Mouse (Mus musculus): Measurements from ENCODE around the gene Lhx1. TPM values are rescaled to one million over a fixed set of nuclear protein-coding genes. Genes with fewer than 3 reads are reported as not detected.

The Lhx1 gene
- total and polyA plus RNA-seq, 2 experiments from 2014 or later: not detected

DNA sequence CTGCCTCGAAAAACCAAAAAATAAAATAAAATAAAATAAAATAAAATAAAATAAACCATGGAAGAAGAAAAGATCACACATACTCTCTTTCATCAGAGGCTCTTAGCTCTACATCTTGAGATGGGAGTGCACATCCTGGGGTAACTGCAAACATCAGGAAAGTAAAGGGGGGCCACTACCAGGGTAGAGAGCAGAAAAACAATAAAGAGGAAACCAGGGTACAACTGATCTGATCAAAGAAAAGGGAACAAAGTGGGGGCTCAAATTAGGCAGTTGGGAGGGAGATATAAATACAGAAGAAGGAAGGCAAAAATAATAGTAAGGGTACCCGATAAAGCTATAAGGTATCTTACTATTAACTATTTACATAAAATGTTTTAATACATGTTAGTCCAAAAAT is 48.7 kb downstream of the Lhx1 start:
- ATAC-seq (ENCODE audit: insufficient read depth, low read depth): no peak
- TF ChIP-seq EP300 (IDR thresholded peaks at IDR 0.05; ENCODE audit: low read depth): no peak
- no peak for TF ChIP-seq CTCF (IDR thresholded peaks at IDR 0.05; ENCODE audit: low read depth)
- Histone ChIP-seq H3K27ac (ENCODE audit: low read depth) (no peak overlapping the region), H3K4me2 (ENCODE audit: low read depth, low read length) (no peak overlapping the region), H3K36me3 (replicated peaks; ENCODE audit: control insufficient read depth, insufficient read depth, low read length) (no peaks in the 10 kb centered on the region; the same call in 1 of the 2 replicates), H3K27me3 (ENCODE audit: control insufficient read depth, insufficient read depth, low read length) (no peaks in the 10 kb centered on the region), H3K4me3 (ENCODE audit: low read depth, low read length) (no peak overlapping the region), H3K9ac (replicated peaks; ENCODE audit: low read depth, low read length) (no peak overlapping the region), H3K9me3 (replicated peaks; ENCODE audit: control insufficient read depth, low read length) (no peaks in the 10 kb centered on the region), H3K4me1 (ENCODE audit: control insufficient read depth, insufficient read depth) (no peaks in the 10 kb centered on the region)
- DNase-seq (ENCODE audit: low spot score): no peak
- WGBS: 92% methylated on average over 2 of the region's 2 CpGs

DNA sequence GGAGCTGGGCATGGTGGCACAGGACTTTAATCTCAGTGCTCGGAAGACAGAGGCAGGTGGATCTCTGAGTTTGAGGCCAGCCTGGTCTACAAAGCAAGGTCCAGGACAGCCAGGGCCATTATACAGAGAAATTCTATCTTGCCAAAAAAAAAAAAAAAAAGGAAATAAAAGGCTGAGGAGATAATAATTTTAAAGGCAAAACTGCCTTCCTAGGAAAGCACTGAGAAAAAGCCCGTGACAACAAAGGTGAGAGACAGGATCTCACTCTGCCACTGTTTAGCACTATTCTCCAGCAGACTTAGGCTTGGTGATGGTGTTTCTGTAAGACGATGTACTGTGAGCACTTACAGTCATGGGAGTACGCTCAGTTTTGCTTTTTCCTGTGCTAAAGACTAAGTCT is 49.3 kb downstream of the Lhx1 start:
- H3K9ac ChIP-seq (replicated peaks; ENCODE audit: low read depth, low read length): no peak overlapping the region
- no peak for DNase-seq (ENCODE audit: low spot score)
- 90% methylated on average over 4 of the region's 4 CpGs for WGBS
- H3K27me3 ChIP-seq (ENCODE audit: control insufficient read depth, insufficient read depth, low read length): no peaks in the 10 kb centered on the region
- ATAC-seq (ENCODE audit: insufficient read depth, low read depth): no peak
- no peak overlapping the region for H3K27ac ChIP-seq (ENCODE audit: low read depth)
- H3K4me3 ChIP-seq (ENCODE audit: low read depth, low read length): no peak overlapping the region
- TF ChIP-seq EP300 (IDR thresholded peaks at IDR 0.05; ENCODE audit: low read depth): no peak
- TF ChIP-seq CTCF (IDR thresholded peaks at IDR 0.05; ENCODE audit: low read depth): no peak
- no peak overlapping the region for H3K4me2 ChIP-seq (ENCODE audit: low read depth, low read length)
- H3K36me3 ChIP-seq (replicated peaks; ENCODE audit: control insufficient read depth, insufficient read depth, low read length): peaks cover 2% of the 10 kb centered on the region
- H3K9me3 ChIP-seq (replicated peaks; ENCODE audit: control insufficient read depth, low read length): no peaks in the 10 kb centered on the region
- H3K4me1 ChIP-seq (ENCODE audit: control insufficient read depth, insufficient read depth): no peaks in the 10 kb centered on the region

DNA sequence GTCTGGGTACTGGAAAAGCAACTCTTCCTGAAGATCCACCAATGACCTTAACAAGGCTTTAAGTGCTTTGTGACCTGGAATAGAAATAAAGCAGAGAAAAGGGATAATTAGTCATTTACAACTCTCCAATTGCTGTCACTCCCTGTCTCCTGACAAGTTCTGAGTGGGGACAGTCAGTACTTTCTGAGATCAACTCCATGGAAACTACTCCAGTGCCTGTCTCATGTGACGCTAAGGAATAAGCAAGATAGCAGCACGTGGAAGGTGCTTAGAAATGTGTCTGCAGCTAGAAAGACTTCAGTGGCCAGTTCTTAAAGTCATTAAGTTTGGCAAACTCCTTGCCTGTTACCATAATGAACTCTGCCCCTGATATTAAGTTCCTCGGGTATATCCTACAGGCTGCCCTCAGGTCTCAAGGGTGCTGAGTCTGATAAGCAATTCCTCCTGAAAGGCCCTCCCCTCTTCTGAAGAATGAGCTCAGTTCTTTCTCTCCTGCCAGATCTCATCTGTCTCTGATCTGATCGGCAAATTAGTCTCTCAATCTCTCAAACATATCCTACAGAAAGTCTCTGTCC is 52.2 kb downstream of the Lhx1 start:
- Histone ChIP-seq H3K36me3 (replicated peaks; ENCODE audit: control insufficient read depth, insufficient read depth, low read length) (peaks cover 16% of the 10 kb centered on the region), H3K9ac (replicated peaks; ENCODE audit: low read depth, low read length) (no peak overlapping the region), H3K27ac (ENCODE audit: low read depth) (no peak overlapping the region), H3K4me1 (ENCODE audit: control insufficient read depth, insufficient read depth) (no peaks in the 10 kb centered on the region), H3K27me3 (ENCODE audit: control insufficient read depth, insufficient read depth, low read length) (no peaks in the 10 kb centered on the region), H3K4me2 (ENCODE audit: low read depth, low read length) (no peak overlapping the region), H3K9me3 (replicated peaks; ENCODE audit: control insufficient read depth, low read length) (no peaks in the 10 kb centered on the region), H3K4me3 (ENCODE audit: low read depth, low read length) (no peak overlapping the region)
- no peak for TF ChIP-seq CTCF (IDR thresholded peaks at IDR 0.05; ENCODE audit: low read depth)
- TF ChIP-seq EP300 (IDR thresholded peaks at IDR 0.05; ENCODE audit: low read depth): no peak
- no peak for DNase-seq (ENCODE audit: low spot score)
- 44% methylated on average over 4 of the region's 4 CpGs for WGBS
- no peak for ATAC-seq (ENCODE audit: insufficient read depth, low read depth)

Other genes with a start within 250 kb of the Lhx1 start
- gene Aatf, start 12.0 kb downstream of the Lhx1 start, total RNA-seq (2014; rRNA removed; ENCODE audit: low replicate concordance): 7.1 and 21.9 TPM in 2 replicates
- gene Aatf, start 12.0 kb downstream of the Lhx1 start, polyA plus RNA-seq (2015; fragmentation: Nextera tagmentation; extraction: Ambion mirVana): 15.9 and 16.3 TPM in 2 replicates